ENCODE assay signal across 22 mouse cellular contexts in genomic region chr3:107345033-107345725, GRCm38 (mm10). TPM values are rescaled to one million over a fixed set of nuclear protein-coding genes. Genes with fewer than 3 reads are reported as not detected.
A peak's percentile ranks its signal among the peaks of the same experiment; 100 is the strongest.
DNase-seq lines count a peak whose midpoint lies in the region; ATAC-seq and TF ChIP-seq lines count a peak whose summit lies in the region.
"Had no signal": no experiment of that assay in that cellular context is flagged by ENCODE, and none has a peak within 500 bp of the region (broad histone marks: within the 10 kb centered on the region; RNA-seq: fewer than 3 reads in every experiment).

No protein-coding gene starts in this region.

- H3K4me1 ChIP-seq in liver, embryonic 11.5 days (replicated peaks; ENCODE audit: control insufficient read depth, insufficient read depth, low read length), result no peaks in the 10 kb centered on the region
- H3K4me1 ChIP-seq in MEL (ENCODE audit: control insufficient read depth in 1 of 2, insufficient read depth in 2 of 2, low read length in 2 of 2), result peaks cover 4 to 13% of the 10 kb centered on the region in 2 experiments; a peak in 3 of 4 replicates
- H3K4me1 ChIP-seq: embryonic facial prominence, embryonic 13.5 days; limb, embryonic 15.5 days; stomach, embryonic 15.5 days had no signal

- H3K36me3 ChIP-seq in liver, embryonic 11.5 days (ENCODE audit: control insufficient read depth, insufficient read depth, low read length), result no peaks in the 10 kb centered on the region
- peaks cover 0 to 17% of the 10 kb centered on the region in 2 experiments; a peak in 2 of 4 replicates for H3K36me3 ChIP-seq in MEL (ENCODE audit: control insufficient read depth in 1 of 2, insufficient read depth in 2 of 2, low read length in 2 of 2)
- H3K36me3 ChIP-seq: embryonic facial prominence, embryonic 13.5 days; forebrain, embryonic 10.5 days; limb, embryonic 15.5 days; stomach, embryonic 15.5 days had no signal

- TF ChIP-seq POLR2A in MEL (IDR thresholded peaks at IDR 0.05; ENCODE audit: control insufficient read depth in 1 of 2, insufficient read depth in 1 of 2, low read depth in 1 of 2, low read length in 2 of 2, poor library complexity in 1 of 2), result peak in 1 of 2 experiments; percentile 53; a peak in 1 of 4 replicates

- ATAC-seq in liver, embryonic 11.5 days (replicated peaks; ENCODE audit: low FRiP score), result 0 out of 2 replicates have a peak, but pooled peaks have one; percentile 20
- peak; percentile 86 for ATAC-seq in granulocyte monocyte progenitor cell, adult 5-6 weeks (replicated peaks; ENCODE audit: poor library complexity, severe bottlenecking)
- ATAC-seq: intestine, postnatal 0 days had no signal

- H3K79me2 ChIP-seq in MEL (ENCODE audit: control insufficient read depth, insufficient read depth, low read length, poor library complexity), result no peaks in the 10 kb centered on the region

- no peak overlapping the region for H3K4me3 ChIP-seq in liver, embryonic 11.5 days (ENCODE audit: low read depth, low read length)
- peak overlapping the region in 1 of 2 experiments; percentile 9; a peak in 2 of 4 replicates for H3K4me3 ChIP-seq in MEL (ENCODE audit: control insufficient read depth in 1 of 2, insufficient read depth in 1 of 2, low read depth in 2 of 2, low read length in 2 of 2)
- H3K4me3 ChIP-seq: embryonic facial prominence, embryonic 13.5 days; forebrain, embryonic 10.5 days; limb, embryonic 15.5 days; stomach, embryonic 15.5 days had no signal

- H3K27me3 ChIP-seq in liver, embryonic 11.5 days (replicated peaks; ENCODE audit: control insufficient read depth, insufficient read depth, low read length), result no peaks in the 10 kb centered on the region
- H3K27me3 ChIP-seq in MEL (ENCODE audit: control insufficient read depth in 1 of 2, insufficient read depth in 2 of 2, low read length in 2 of 2), result no peaks in the 10 kb centered on the region
- H3K27me3 ChIP-seq: embryonic facial prominence, embryonic 13.5 days; stomach, embryonic 15.5 days had no signal

- no peak overlapping the region for H3K9ac ChIP-seq in liver, embryonic 11.5 days (ENCODE audit: low read depth, low read length)
- H3K9ac ChIP-seq in MEL (ENCODE audit: control insufficient read depth, low read depth, low read length, poor library complexity, severe bottlenecking), result peak overlapping the region; percentile 41; the same call in 1 of the 2 replicates
- H3K9ac ChIP-seq: embryonic facial prominence, embryonic 13.5 days; limb, embryonic 15.5 days; stomach, embryonic 15.5 days had no signal

- DNase-seq in cerebellum, postnatal 10 days, result peak; percentile 54 to 57
- DNase-seq in cerebellum, adult 8-10 months, result no peak
- no peak for DNase-seq in liver, embryonic 11.5 days (ENCODE audit: low spot score)
- DNase-seq in liver (no peak), MEL (ENCODE audit: low read depth, low spot score) (peak; percentile 83)
- DNase-seq in ovary, postnatal 36 days (ENCODE audit: low spot score), result no peak
- DNase-seq in gastrocnemius, adult 8-10 months (ENCODE audit: low spot score in 2 of 2), result no peak
- DNase-seq: B cell, adult 2 months; cerebellum, adult 11 months; gastrocnemius, postnatal 10 days; kidney, postnatal 10 days; layer of hippocampus, adult 9-11 months; lung, adult 2 months; spleen, adult 18-20 months had no signal

- TF ChIP-seq RAD21 in MEL (IDR thresholded peaks at IDR 0.05; ENCODE audit: low read depth, low read length), result no peak

- H3K27ac ChIP-seq in liver, embryonic 11.5 days (ENCODE audit: low read depth, low read length), result no peak overlapping the region
- H3K27ac ChIP-seq in MEL (ENCODE audit: control insufficient read depth, low read depth, low read length), result peak overlapping the region; percentile 71
- H3K27ac ChIP-seq: embryonic facial prominence, embryonic 13.5 days; forebrain, embryonic 10.5 days; limb, embryonic 15.5 days; macrophage; stomach, embryonic 15.5 days had no signal

- H3K9me3 ChIP-seq in liver, embryonic 11.5 days (ENCODE audit: control insufficient read depth, low read length), result no peaks in the 10 kb centered on the region
- no peaks in the 10 kb centered on the region for H3K9me3 ChIP-seq in MEL (replicated peaks; ENCODE audit: insufficient read depth, low read length)
- H3K9me3 ChIP-seq: embryonic facial prominence, embryonic 13.5 days; forebrain, embryonic 10.5 days; limb, embryonic 15.5 days; stomach, embryonic 15.5 days had no signal

- H3K4me2 ChIP-seq in liver, embryonic 11.5 days, result peak overlapping the region; percentile 17; the same call in 1 of the 2 replicates
- H3K4me2 ChIP-seq: embryonic facial prominence, embryonic 13.5 days; heart, embryonic 11.5 days; limb, embryonic 15.5 days; stomach, embryonic 15.5 days had no signal

- TF ChIP-seq EP300 in MEL (IDR thresholded peaks at IDR 0.05; ENCODE audit: low read depth in 1 of 2, low read length in 2 of 2), result peak in 1 of 2 experiments; percentile 24; a peak in 1 of 4 replicates

- WGBS in liver, embryonic 11.5 days, result 36% methylated on average over 3 of the region's 3 CpGs

- no peak; a peak in 1 of 6 replicates for TF ChIP-seq CTCF in MEL (IDR thresholded peaks at IDR 0.05 in 2 of 3, conservative IDR thresholded peaks at IDR 0.05 in 1 of 3; ENCODE audit: control insufficient read depth in 1 of 3, insufficient read depth in 1 of 3, low read depth in 2 of 3, low read length in 3 of 3, poor library complexity in 1 of 3, severe bottlenecking in 1 of 3)

TF ChIP-seq in MEL, 35 proteins besides CTCF, POLR2A, EP300 and RAD21:
- TF ChIP-seq TAL1 (IDR thresholded peaks at IDR 0.05; ENCODE audit: low read length) (no peak), ZNF384 (IDR thresholded peaks at IDR 0.05; ENCODE audit: low read depth, low read length) (no peak), SIN3A (IDR thresholded peaks at IDR 0.05; ENCODE audit: low read length) (peak; percentile 44; the same call in 1 of the 2 replicates), RCOR1 (IDR thresholded peaks at IDR 0.05; ENCODE audit: low read depth, low read length) (no peak), JUND (IDR thresholded peaks at IDR 0.05; ENCODE audit: low read depth, low read length) (no peak), HCFC1 (IDR thresholded peaks at IDR 0.05; ENCODE audit: low read depth, low read length) (no peak), TBP (IDR thresholded peaks at IDR 0.05; ENCODE audit: low read depth, low read length) (peak; percentile 93), ZC3H11A (IDR thresholded peaks at IDR 0.05; ENCODE audit: low read depth, low read length) (no peak), MXI1 (IDR thresholded peaks at IDR 0.05; ENCODE audit: low read depth, low read length) (no peak)

RNA-seq across cellular contexts. Expression of gene Rbm15, which starts 11.7 kb away (rescaled TPM):
- polyA plus RNA-seq in liver, embryonic 11.5 days (2014; fragmentation: Nextera tagmentation; extraction: Ambion mirVana), result 16.3 and 16.9 TPM in 2 replicates
- total RNA-seq in MEL (2012; rRNA removed), result 29.4 and 33.1 TPM in 2 replicates
- 10 to 100 TPM in 1 of 2 experiments, not detected in 1; 18.1 TPM for polyA plus RNA-seq in MEL (2012; ENCODE audit: insufficient read depth in 1 of 2, insufficient read length in 2 of 2, low read depth in 1 of 2, low replicate concordance in 2 of 2, missing spikeins in 1 of 2)
- 46.9 and 51.3 TPM in 2 replicates for total RNA-seq in granulocyte monocyte progenitor cell, adult 5-6 weeks (2014; fragmentation: Nextera tagmentation)
- total RNA-seq in granulocyte monocyte progenitor cell, adult 5-6 weeks (2017), result 28.4 and 32.1 TPM in 2 replicates
- 10 to 100 TPM; 20.8 to 25.7 (median 22.8) TPM for total RNA-seq in gastrocnemius, adult 8-10 months (2022)

RNA-seq across cellular contexts. Expression of gene Slc16a4, which starts 54.1 kb away (rescaled TPM):
- 1.4 and 1.9 TPM in 2 replicates for polyA plus RNA-seq in liver, embryonic 11.5 days (2014; fragmentation: Nextera tagmentation; extraction: Ambion mirVana)
- 0.04 TPM in 1 of 2 replicates, not detected in the other for total RNA-seq in MEL (2012; rRNA removed)
- polyA plus RNA-seq in MEL (2012; ENCODE audit: insufficient read depth in 1 of 2, insufficient read length in 2 of 2, low read depth in 1 of 2, low replicate concordance in 2 of 2, missing spikeins in 1 of 2), result under 1 TPM in 1 of 2 experiments, not detected in 1; 0.65 TPM
- total RNA-seq in granulocyte monocyte progenitor cell, adult 5-6 weeks (2014; fragmentation: Nextera tagmentation), result not detected in 2 replicates
- total RNA-seq in granulocyte monocyte progenitor cell, adult 5-6 weeks (2017), result not detected in 2 replicates
- total RNA-seq in gastrocnemius, adult 8-10 months (2022), result under 1 TPM in 2 of 4 experiments, not detected in 2; 0.19 to 0.31 TPM
- polyA plus RNA-seq: macrophage had no signal

Comparison
In these comparisons a context has a peak if more than half of its experiments do, and no peak if none do; other contexts are left out.
1. DNase-seq: peak in cerebellum, postnatal 10 days (2 of 2) and MEL (single experiment); none in cerebellum, adult 8-10 months (single experiment), liver, embryonic 11.5 days (single experiment), liver (single experiment), ovary, postnatal 36 days (single experiment) and gastrocnemius, adult 8-10 months (0 of 2).